8 mouse cellular contexts compared by ENCODE assay signal in genomic region chrX:102037506-102037905, GRCm38 (mm10). TPM values are rescaled to one million over a fixed set of nuclear protein-coding genes. Genes with fewer than 3 reads are reported as not detected.
DNase-seq lines count a peak whose midpoint lies in the region; ATAC-seq lines count a peak whose summit lies in the region.

No protein-coding gene starts in this region.

- no peaks in the 10 kb centered on the region for H3K27me3 ChIP-seq in midbrain, embryonic 14.5 days (ENCODE audit: control insufficient read depth, insufficient read depth, low read length)
- H3K27me3 ChIP-seq in midbrain, embryonic 11.5 days (ENCODE audit: control insufficient read depth, insufficient read depth, low read length): peaks cover 18% of the 10 kb centered on the region
- H3K27me3 ChIP-seq in forebrain, embryonic 12.5 days: peaks cover 36% of the 10 kb centered on the region

- H3K4me1 ChIP-seq in midbrain, embryonic 14.5 days (ENCODE audit: control insufficient read depth, insufficient read depth, low read length): no peaks in the 10 kb centered on the region
- 0 out of 2 replicates have a peak, but pooled peaks cover under 1% of the 10 kb centered on the region for H3K4me1 ChIP-seq in midbrain, embryonic 11.5 days (ENCODE audit: control insufficient read depth, insufficient read depth, low read length)
- H3K4me1 ChIP-seq in forebrain, embryonic 12.5 days: peaks cover 1% of the 10 kb centered on the region; the same call in 1 of the 2 replicates

- H3K36me3 ChIP-seq in midbrain, embryonic 14.5 days (ENCODE audit: control insufficient read depth, insufficient read depth, low read length): no peaks in the 10 kb centered on the region
- no peaks in the 10 kb centered on the region for H3K36me3 ChIP-seq in midbrain, embryonic 11.5 days (ENCODE audit: control insufficient read depth, insufficient read depth, low read length)
- no peaks in the 10 kb centered on the region for H3K36me3 ChIP-seq in forebrain, embryonic 12.5 days (replicated peaks)

- H3K4me3 ChIP-seq in midbrain, embryonic 14.5 days (replicated peaks; ENCODE audit: low read depth, low read length): no peak overlapping the region
- no peak overlapping the region for H3K4me3 ChIP-seq in midbrain, embryonic 11.5 days (ENCODE audit: low read depth, low read length)
- H3K4me3 ChIP-seq in forebrain, embryonic 12.5 days (replicated peaks): no peak overlapping the region

- WGBS in midbrain, embryonic 14.5 days: 64% methylated on average over 2 of the region's 2 CpGs
- WGBS in midbrain, embryonic 11.5 days: 76% methylated on average over 2 of the region's 2 CpGs
- 65% methylated on average over 2 of the region's 2 CpGs for WGBS in forebrain, embryonic 12.5 days

- H3K9me3 ChIP-seq in midbrain, embryonic 14.5 days (ENCODE audit: control insufficient read depth, low read length): no peaks in the 10 kb centered on the region
- no peaks in the 10 kb centered on the region for H3K9me3 ChIP-seq in midbrain, embryonic 11.5 days (ENCODE audit: control insufficient read depth, low read length)
- no peaks in the 10 kb centered on the region for H3K9me3 ChIP-seq in forebrain, embryonic 12.5 days

- H3K9ac ChIP-seq in midbrain, embryonic 14.5 days (replicated peaks; ENCODE audit: low read length): no peak overlapping the region
- no peak overlapping the region for H3K9ac ChIP-seq in midbrain, embryonic 11.5 days (ENCODE audit: low read length)
- H3K9ac ChIP-seq in forebrain, embryonic 12.5 days: no peak overlapping the region

- peak; percentile 43 to 72 for DNase-seq in adrenal gland, adult (ENCODE audit: inconsistent age in 2 of 2, low spot score in 1 of 2)
- DNase-seq in adrenal gland, postnatal 4 days (ENCODE audit: low spot score in 2 of 2): no peak
- DNase-seq in midbrain, embryonic 14.5 days: peak; percentile 14
- no peak for DNase-seq in midbrain, embryonic 11.5 days (ENCODE audit: low spot score, missing footprints)
- peak; percentile 54 to 69 for DNase-seq in cerebellum, postnatal 36 days
- DNase-seq in lung, postnatal 10 days: peak; percentile 35
- no peak for DNase-seq in layer of hippocampus, adult 18-20 months (ENCODE audit: low spot score in 2 of 2)

- no peak overlapping the region for H3K4me2 ChIP-seq in midbrain, embryonic 14.5 days (ENCODE audit: low read length)
- H3K4me2 ChIP-seq in midbrain, embryonic 11.5 days: no peak overlapping the region
- H3K4me2 ChIP-seq in forebrain, embryonic 12.5 days: no peak overlapping the region

- no peak for ATAC-seq in midbrain, embryonic 14.5 days (ENCODE audit: low FRiP score, low TSS enrichment)
- no peak for ATAC-seq in midbrain, embryonic 11.5 days (ENCODE audit: low FRiP score)
- ATAC-seq in forebrain, embryonic 12.5 days (ENCODE audit: low FRiP score): no peak

- H3K27ac ChIP-seq in midbrain, embryonic 14.5 days (replicated peaks; ENCODE audit: low read depth, low read length): no peak overlapping the region
- H3K27ac ChIP-seq in midbrain, embryonic 11.5 days (ENCODE audit: low read depth, low read length): no peak overlapping the region
- H3K27ac ChIP-seq in forebrain, embryonic 12.5 days: no peak overlapping the region

RNA-seq across cellular contexts. Expression of gene Rtl5, which starts 33.6 kb away (rescaled TPM):
- total RNA-seq in adrenal gland, postnatal 4 days (2021): 10 to 100 TPM; 14.7 to 16.1 TPM
- polyA plus RNA-seq in midbrain, embryonic 14.5 days (2014; fragmentation: Nextera tagmentation; extraction: Ambion mirVana): 4.9 and 8.1 TPM in 2 replicates
- polyA plus RNA-seq in midbrain, embryonic 11.5 days (2014; fragmentation: Nextera tagmentation; extraction: Ambion mirVana): 3.2 and 3.5 TPM in 2 replicates
- 10 to 100 TPM in 1 of 2 experiments, 1 to 10 TPM in 1; 7.5 to 10.8 TPM for total RNA-seq in layer of hippocampus, adult 18-20 months (2021)
- 9.3 and 10.2 TPM in 2 replicates for polyA plus RNA-seq in forebrain, embryonic 12.5 days (2016; fragmentation: Nextera tagmentation; extraction: Ambion mirVana)

Comparison
In these comparisons a context has a peak if more than half of its experiments do, and no peak if none do; other contexts are left out.
1. DNase-seq: peak in adrenal gland, adult (2 of 2), midbrain, embryonic 14.5 days (single experiment), cerebellum, postnatal 36 days (2 of 2) and lung, postnatal 10 days (single experiment); none in adrenal gland, postnatal 4 days (0 of 2), midbrain, embryonic 11.5 days (single experiment) and layer of hippocampus, adult 18-20 months (0 of 2).